Mouse (Mus musculus) effector memory CD4-positive, alpha-beta T cell, adult 5 months (primary cell): ENCODE data around the gene Rnf138rt1. TPM values are rescaled to one million over a fixed set of nuclear protein-coding genes. Genes with fewer than 3 reads are reported as not detected.

ENCODE experiments used
- polyA plus RNA-seq: library from polyadenylated mRNA; unstranded; fragments of 100-300 nt; shearing (Covaris generic); gene quantifications from one replicate; pipeline ENCODE4 v1.2.1, GENCODE M21; 2017

Gene Rnf138rt1
- not detected for polyA plus RNA-seq

DNA sequence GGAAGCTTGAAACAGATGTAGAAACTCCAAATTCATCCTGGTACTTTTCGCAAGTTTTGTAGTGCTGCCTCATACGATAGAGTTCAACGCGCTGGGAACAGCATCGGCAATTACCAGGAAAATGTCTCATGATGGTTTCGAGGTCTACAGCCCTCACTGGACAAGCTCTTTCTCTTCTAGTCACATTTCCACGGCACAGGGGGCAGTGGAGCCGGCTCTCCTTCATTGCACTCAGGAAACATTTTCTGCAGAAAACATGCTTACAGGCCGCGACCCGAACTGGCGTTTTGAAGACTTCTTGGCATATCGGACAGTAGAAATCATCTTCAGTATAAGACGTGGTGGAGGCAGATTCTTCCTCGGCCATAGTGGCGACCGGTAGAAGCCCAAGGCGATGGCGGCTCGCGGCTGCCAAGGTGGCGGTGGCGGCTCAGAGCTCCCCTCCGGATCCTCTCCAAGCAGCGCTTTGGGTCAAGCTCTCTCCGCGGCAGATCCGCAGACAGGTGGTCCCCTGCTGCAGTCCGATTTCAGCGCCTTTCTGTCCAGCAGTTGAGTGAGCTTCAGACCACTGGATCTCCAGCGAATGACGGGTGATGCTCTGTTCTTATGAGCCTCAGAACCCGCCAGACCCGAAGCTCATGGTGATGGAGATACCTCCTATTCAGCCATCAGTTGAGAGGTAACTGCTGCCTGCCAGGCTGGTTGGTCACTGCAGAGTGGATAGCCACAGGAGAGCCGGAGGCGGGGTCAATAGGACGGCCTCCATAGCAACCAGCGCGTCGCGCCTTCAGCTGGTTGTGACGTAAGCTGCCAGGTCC, at the start of gene Rnf138rt1:
Gene Rnf138rt1, minus strand, starts transcription at position 713 of the 818 bp plus-strand sequence.

Other genes with a start within 250 kb of the Rnf138rt1 start
- not detected for gene Grpr, start 211.7 kb downstream of the Rnf138rt1 start, polyA plus RNA-seq
- gene Ap1s2, start 147.7 kb upstream of the Rnf138rt1 start, polyA plus RNA-seq = 33.9 TPM
- gene Zrsr2, start 197.3 kb upstream of the Rnf138rt1 start, polyA plus RNA-seq = 110 TPM